Mouse (Mus musculus): ENCODE measurements around the gene Zfp692.

GRCm38 (mm10) chr11:58303594-58303993 is 3.3 kb upstream of the Zfp692 start:
- no peak for TF ChIP-seq EP300 (IDR thresholded peaks at IDR 0.05; ENCODE audit: insufficient read depth, low read depth, low read length)
- no peak for TF ChIP-seq CTCF (IDR thresholded peaks at IDR 0.05; ENCODE audit: low read depth, low read length)

Measured in ES-Bruce4 (cell line).